Mouse (Mus musculus): ENCODE measurements around the gene Krt80. TPM values are rescaled to one million over a fixed set of nuclear protein-coding genes. Genes with fewer than 3 reads are reported as not detected.
A peak's percentile ranks its signal among the peaks of the same experiment; 100 is the strongest.

Gene Krt80
- polyA plus RNA-seq, 1 experiment from 2014 or later: not detected

DNA sequence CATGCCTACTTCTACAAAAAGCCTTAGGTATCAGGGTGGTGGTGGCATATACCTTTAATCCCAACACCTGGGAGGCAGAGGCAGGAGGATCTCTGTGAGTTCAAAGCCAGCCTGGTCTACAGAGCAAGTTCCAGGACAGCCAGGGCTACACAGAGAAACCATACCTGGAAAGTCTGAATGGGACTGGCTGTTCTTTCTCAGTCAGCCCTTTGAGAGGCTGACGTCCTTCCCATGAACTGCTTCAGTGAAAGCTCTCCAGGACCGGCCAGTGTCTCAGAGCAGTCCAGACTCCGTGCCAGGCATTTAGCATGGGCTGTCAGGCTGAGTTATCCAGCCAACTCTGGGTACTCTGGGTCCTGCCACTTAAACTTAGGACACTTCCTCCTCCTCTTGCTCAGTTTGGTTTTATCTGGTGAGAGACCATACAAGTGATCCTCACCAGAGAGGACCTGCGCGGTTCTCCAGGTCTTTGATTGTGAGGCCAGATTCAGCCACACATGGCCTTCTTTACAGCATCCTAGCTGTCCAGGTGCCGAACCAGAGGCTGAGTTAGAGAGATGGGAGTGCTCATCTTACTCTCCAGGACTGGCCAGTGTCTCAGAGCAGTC is 49.8 kb downstream of the Krt80 start:
- Histone ChIP-seq H3K4me2 (no peak overlapping the region), H3K9me3 (ENCODE audit: control insufficient read depth, low read length) (no peaks in the 10 kb centered on the region), H3K27me3 (replicated peaks; ENCODE audit: control insufficient read depth, insufficient read depth, low read length) (0 out of 2 replicates have a peak, but pooled peaks cover 3% of the 10 kb centered on the region), H3K4me3 (ENCODE audit: low read depth, low read length) (no peak overlapping the region), H3K9ac (ENCODE audit: low read depth, low read length) (no peak overlapping the region), H3K36me3 (ENCODE audit: control insufficient read depth, insufficient read depth, low read length) (no peaks in the 10 kb centered on the region), H3K4me1 (replicated peaks; ENCODE audit: control insufficient read depth, insufficient read depth, low read length) (peaks cover 21% of the 10 kb centered on the region), H3K27ac (ENCODE audit: low read depth, low read length) (no peak overlapping the region)
- ATAC-seq (replicated peaks; ENCODE audit: low FRiP score) (no peak), DNase-seq (ENCODE audit: low spot score) (no peak)
- 51% methylated on average over 6 of the region's 6 CpGs for WGBS

DNA sequence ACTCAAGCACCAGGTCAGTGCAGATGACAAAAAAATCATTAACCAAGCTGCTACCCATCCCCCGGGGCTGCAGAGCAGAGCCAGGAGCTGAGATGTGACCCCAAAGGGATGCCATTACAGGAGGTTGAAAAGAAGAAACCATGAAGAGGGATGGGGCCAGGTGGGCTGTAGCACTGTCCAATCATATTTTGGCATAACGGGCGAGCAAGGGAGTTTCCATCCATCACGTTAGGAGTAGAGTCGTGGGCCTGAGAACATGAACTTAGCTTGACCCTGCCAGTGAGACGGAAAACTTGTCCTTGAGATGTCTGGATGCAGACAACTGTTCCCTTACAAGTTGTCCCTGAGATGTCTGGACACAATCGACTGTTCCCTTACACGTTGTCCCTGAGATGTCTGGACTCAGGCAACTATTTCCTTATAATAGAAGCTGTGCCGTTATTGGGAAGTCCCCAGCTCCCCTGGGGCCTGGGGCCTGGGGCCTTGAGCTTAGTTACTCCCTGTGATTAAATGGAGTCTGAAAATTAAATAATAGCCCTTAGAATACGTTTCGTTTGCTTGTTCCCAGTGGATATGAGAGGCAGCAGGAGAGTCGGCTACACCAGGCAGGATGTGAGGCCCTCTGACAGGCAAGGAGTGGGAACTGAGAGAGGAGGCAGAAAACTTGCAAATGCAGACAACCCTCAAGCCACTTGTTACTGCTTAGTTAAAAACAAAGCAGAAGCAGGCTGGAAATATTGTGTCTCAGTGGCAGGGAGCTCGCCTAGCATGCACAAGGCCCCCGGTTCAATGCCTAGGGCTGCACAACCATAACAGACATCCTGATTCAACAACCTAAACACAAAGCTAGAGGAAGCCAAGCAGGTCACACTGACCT is 50.8 kb downstream of the Krt80 start:
- H3K4me3 ChIP-seq (ENCODE audit: low read depth, low read length): no peak overlapping the region
- H3K9ac ChIP-seq (ENCODE audit: low read depth, low read length): no peak overlapping the region
- H3K27ac ChIP-seq (ENCODE audit: low read depth, low read length): no peak overlapping the region
- H3K36me3 ChIP-seq (ENCODE audit: control insufficient read depth, insufficient read depth, low read length): no peaks in the 10 kb centered on the region
- 0 out of 2 replicates have a peak, but pooled peaks cover 3% of the 10 kb centered on the region for H3K27me3 ChIP-seq (replicated peaks; ENCODE audit: control insufficient read depth, insufficient read depth, low read length)
- peaks cover 21% of the 10 kb centered on the region for H3K4me1 ChIP-seq (replicated peaks; ENCODE audit: control insufficient read depth, insufficient read depth, low read length)
- DNase-seq (ENCODE audit: low spot score) (no peak), ATAC-seq (replicated peaks; ENCODE audit: low FRiP score) (no peak)
- no peaks in the 10 kb centered on the region for H3K9me3 ChIP-seq (ENCODE audit: control insufficient read depth, low read length)
- H3K4me2 ChIP-seq: no peak overlapping the region
- WGBS: 54% methylated on average over 14 of the region's 14 CpGs

DNA sequence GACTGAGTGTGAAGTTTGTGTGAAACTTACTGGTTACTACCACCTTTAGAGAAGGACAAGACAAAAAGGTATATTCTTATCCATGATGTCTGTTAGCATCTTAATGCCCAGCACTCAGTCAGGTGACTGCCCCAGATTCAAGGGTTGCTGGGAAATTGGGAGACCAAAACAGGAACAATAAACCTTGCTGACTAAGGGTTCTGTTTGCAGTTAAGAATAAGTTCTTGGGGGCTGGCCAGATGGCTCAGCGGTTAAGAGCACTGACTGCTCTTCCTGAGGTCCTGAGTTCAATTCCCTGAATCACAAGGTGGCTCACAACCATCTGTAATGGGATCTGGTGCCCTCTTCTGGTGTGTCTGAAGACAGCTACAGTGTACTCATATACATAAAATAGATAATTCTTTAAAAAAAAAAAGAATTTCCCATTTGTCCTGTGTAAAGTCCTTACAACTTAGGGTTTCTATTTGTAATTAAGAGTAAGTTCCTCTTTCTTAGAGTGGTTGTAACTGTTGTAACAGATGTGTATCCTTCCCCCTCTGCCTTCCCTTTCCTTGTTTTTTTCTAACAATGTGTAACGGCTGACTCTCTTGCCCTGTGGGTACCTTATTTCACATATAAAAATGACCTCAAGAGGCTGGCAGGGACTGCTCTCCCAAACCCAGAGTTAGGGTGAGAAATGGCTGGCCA is 52.0 kb downstream of the Krt80 start:
- Histone ChIP-seq H3K9ac (ENCODE audit: low read depth, low read length) (no peak overlapping the region), H3K4me2 (0 out of 2 replicates have a peak overlapping the region, but pooled peaks have one; percentile 24), H3K9me3 (ENCODE audit: control insufficient read depth, low read length) (no peaks in the 10 kb centered on the region), H3K27me3 (replicated peaks; ENCODE audit: control insufficient read depth, insufficient read depth, low read length) (0 out of 2 replicates have a peak, but pooled peaks cover 3% of the 10 kb centered on the region), H3K27ac (ENCODE audit: low read depth, low read length) (peak overlapping the region; percentile 54; the same call in 1 of the 2 replicates), H3K4me1 (replicated peaks; ENCODE audit: control insufficient read depth, insufficient read depth, low read length) (peaks cover 21% of the 10 kb centered on the region), H3K4me3 (ENCODE audit: low read depth, low read length) (no peak overlapping the region), H3K36me3 (ENCODE audit: control insufficient read depth, insufficient read depth, low read length) (no peaks in the 10 kb centered on the region)
- DNase-seq (ENCODE audit: low spot score) (no peak), ATAC-seq (replicated peaks; ENCODE audit: low FRiP score) (no peak)
- WGBS: 54% methylated on average over 2 of the region's 2 CpGs

DNA sequence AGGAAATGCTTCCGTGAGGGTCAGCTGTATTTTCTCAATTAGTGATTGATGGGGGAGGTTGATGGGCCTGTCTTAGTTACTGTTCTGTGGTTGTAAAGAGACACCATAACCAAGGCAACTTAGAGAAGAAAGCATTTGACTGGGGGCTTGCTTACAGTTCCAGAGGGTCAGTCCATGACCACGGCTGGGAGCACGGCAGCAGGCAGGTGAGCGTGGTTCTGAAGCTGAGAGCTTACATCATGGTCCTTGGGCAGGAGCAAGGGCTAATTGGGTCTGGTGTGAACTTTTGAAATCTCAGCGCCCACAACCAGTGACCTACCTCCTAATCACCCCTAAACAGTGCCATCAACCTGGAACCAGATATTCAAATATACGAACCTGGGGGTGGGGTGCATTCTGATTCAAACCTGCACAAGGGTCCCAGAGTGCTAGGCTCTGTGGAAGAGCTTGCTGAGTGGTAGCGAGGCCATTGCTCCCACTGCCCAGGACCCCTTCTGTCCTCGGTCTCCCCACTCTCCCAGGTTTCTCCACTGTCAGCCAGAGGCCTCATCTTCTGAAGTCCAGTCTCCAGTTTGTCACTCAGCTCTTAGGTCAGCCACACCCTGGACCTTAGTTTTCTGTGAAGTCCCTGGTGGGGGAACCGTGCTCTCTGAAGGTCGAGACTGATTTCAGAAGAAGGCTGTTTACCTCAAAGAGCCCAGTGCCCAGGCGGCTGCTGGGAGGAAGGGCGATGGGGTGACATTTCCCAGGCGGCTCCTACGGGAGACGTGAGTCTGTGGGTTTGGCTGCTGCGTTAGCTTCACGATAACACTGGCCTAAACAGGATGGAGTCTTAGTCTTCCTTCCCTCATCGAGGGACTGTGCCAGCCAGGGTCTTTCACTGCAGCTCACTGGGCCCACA is 52.8 kb downstream of the Krt80 start:
- WGBS: 50% methylated on average over 18 of the region's 18 CpGs
- DNase-seq (ENCODE audit: low spot score) (no peak), ATAC-seq (replicated peaks; ENCODE audit: low FRiP score) (0 out of 2 replicates have a peak, but pooled peaks have one; percentile 16)
- Histone ChIP-seq H3K4me1 (replicated peaks; ENCODE audit: control insufficient read depth, insufficient read depth, low read length) (peaks cover 21% of the 10 kb centered on the region), H3K9ac (ENCODE audit: low read depth, low read length) (no peak overlapping the region), H3K27me3 (replicated peaks; ENCODE audit: control insufficient read depth, insufficient read depth, low read length) (no peaks in the 10 kb centered on the region), H3K4me2 (peak overlapping the region; percentile 60), H3K36me3 (ENCODE audit: control insufficient read depth, insufficient read depth, low read length) (no peaks in the 10 kb centered on the region), H3K27ac (ENCODE audit: low read depth, low read length) (peak overlapping the region; percentile 54; the same call in 1 of the 2 replicates), H3K9me3 (ENCODE audit: control insufficient read depth, low read length) (no peaks in the 10 kb centered on the region), H3K4me3 (ENCODE audit: low read depth, low read length) (no peak overlapping the region)

DNA sequence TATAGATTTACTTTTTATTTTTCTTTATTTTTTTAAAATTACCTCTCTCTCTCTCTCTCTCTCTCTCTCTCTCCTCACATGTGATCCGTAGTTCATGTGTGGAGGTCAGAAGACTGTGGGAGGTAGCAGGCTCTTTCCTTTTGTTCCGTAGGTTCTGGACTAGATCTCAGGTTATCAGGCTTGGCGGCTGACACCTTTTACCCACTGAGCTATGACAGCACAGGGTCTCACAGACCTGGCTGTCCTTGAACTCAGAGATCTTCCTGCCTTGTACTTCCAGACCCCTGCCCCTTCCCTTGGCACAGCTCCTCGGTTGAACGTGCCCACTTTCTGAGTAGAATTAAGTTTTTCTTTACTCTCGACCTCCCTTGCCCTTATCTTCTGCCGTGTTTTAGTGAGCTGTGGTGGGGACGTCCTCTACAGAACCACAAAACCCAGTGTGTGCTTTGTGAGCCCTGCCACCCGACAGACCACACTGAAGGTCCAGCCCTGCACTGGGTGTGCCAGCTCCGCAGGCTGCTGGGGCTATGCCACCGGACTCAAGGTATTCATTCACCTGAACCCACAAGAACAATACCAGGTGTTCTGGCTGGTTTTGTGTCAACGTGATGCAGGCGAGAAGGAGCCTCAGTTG is 53.6 kb downstream of the Krt80 start:
- 37% methylated on average over 13 of the region's 13 CpGs for WGBS
- Histone ChIP-seq H3K27me3 (replicated peaks; ENCODE audit: control insufficient read depth, insufficient read depth, low read length) (no peaks in the 10 kb centered on the region), H3K4me1 (replicated peaks; ENCODE audit: control insufficient read depth, insufficient read depth, low read length) (peaks cover 19% of the 10 kb centered on the region), H3K4me2 (peak overlapping the region; percentile 60), H3K36me3 (ENCODE audit: control insufficient read depth, insufficient read depth, low read length) (no peaks in the 10 kb centered on the region), H3K9me3 (ENCODE audit: control insufficient read depth, low read length) (no peaks in the 10 kb centered on the region), H3K27ac (ENCODE audit: low read depth, low read length) (no peak overlapping the region), H3K4me3 (ENCODE audit: low read depth, low read length) (peak overlapping the region; percentile 37), H3K9ac (ENCODE audit: low read depth, low read length) (0 out of 2 replicates have a peak overlapping the region, but pooled peaks have one; percentile 2)
- no peak for ATAC-seq (replicated peaks; ENCODE audit: low FRiP score)
- DNase-seq (ENCODE audit: low spot score): no peak

DNA sequence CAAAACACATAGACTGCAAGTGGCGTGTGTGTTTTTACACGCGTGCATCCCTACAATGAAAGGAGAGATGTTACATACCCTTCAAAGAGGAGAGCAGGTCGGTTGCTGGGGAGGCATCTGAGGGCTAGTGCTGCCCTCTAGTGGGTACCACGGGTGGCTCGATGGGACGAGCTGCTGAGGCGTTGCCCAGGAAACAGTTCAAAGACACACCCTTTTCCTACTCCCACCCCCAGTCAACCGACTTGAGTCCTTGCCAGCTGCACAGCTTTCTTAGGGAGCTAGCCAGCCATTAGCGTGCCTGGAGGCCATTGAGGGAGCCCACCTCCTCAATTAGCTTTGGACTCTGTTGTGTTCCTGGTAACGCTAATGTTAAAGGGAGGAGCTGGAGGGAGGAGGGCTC is 54.1 kb downstream of the Krt80 start:
- H3K9me3 ChIP-seq (ENCODE audit: control insufficient read depth, low read length): no peaks in the 10 kb centered on the region
- no peaks in the 10 kb centered on the region for H3K27me3 ChIP-seq (replicated peaks; ENCODE audit: control insufficient read depth, insufficient read depth, low read length)
- peak overlapping the region; percentile 60 for H3K4me2 ChIP-seq
- DNase-seq (ENCODE audit: low spot score) (peak; percentile 74), ATAC-seq (replicated peaks; ENCODE audit: low FRiP score) (peak; percentile 73)
- 4% methylated on average over 11 of the region's 11 CpGs for WGBS
- no peak overlapping the region for H3K27ac ChIP-seq (ENCODE audit: low read depth, low read length)
- H3K4me1 ChIP-seq (replicated peaks; ENCODE audit: control insufficient read depth, insufficient read depth, low read length): peaks cover 18% of the 10 kb centered on the region
- H3K36me3 ChIP-seq (ENCODE audit: control insufficient read depth, insufficient read depth, low read length): no peaks in the 10 kb centered on the region
- H3K4me3 ChIP-seq (ENCODE audit: low read depth, low read length): peak overlapping the region; percentile 37
- 0 out of 2 replicates have a peak overlapping the region, but pooled peaks have one; percentile 2 for H3K9ac ChIP-seq (ENCODE audit: low read depth, low read length)

DNA sequence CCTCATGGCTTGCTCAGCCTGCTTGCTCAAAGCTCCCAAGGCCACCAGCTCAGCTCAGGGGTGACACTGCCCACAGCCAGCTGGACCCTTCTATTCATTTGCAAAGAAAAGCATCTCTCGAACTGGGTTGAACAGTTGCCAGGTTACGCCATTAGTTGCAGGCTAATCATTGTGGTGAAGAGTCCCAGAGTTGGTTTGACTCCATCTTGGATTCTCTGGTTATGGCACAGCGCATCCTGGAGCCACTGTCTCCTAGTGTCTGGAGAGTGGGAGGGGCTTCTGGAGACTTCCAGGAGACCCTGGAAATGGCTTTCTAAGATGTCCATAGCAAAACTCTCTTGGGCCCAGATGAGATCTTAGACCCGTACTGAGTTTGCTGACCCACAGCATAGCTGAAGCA is 54.6 kb downstream of the Krt80 start:
- Histone ChIP-seq H3K4me2 (no peak overlapping the region; the same call in 1 of the 2 replicates), H3K27me3 (replicated peaks; ENCODE audit: control insufficient read depth, insufficient read depth, low read length) (no peaks in the 10 kb centered on the region), H3K27ac (ENCODE audit: low read depth, low read length) (no peak overlapping the region), H3K4me3 (ENCODE audit: low read depth, low read length) (no peak overlapping the region), H3K9me3 (ENCODE audit: control insufficient read depth, low read length) (no peaks in the 10 kb centered on the region), H3K4me1 (replicated peaks; ENCODE audit: control insufficient read depth, insufficient read depth, low read length) (peaks cover 13% of the 10 kb centered on the region), H3K36me3 (ENCODE audit: control insufficient read depth, insufficient read depth, low read length) (no peaks in the 10 kb centered on the region), H3K9ac (ENCODE audit: low read depth, low read length) (no peak overlapping the region)
- ATAC-seq (replicated peaks; ENCODE audit: low FRiP score) (0 out of 2 replicates have a peak, but pooled peaks have one; percentile 7), DNase-seq (ENCODE audit: low spot score) (no peak)
- WGBS: 90% methylated on average over 4 of the region's 4 CpGs

Data from liver, embryonic 11.5 days (tissue).